Comparison of ENCODE assay signal across 9 mouse cellular contexts in genomic region chr13:34857526-34857925, GRCm38 (mm10). TPM values are rescaled to one million over a fixed set of nuclear protein-coding genes. Genes with fewer than 3 reads are reported as not detected.
DNase-seq lines count a peak whose midpoint lies in the region; ATAC-seq and TF ChIP-seq lines count a peak whose summit lies in the region.
"Had no signal": no experiment of that assay in that cellular context is flagged by ENCODE, and none has a peak within 500 bp of the region (broad histone marks: within the 10 kb centered on the region; RNA-seq: fewer than 3 reads in every experiment).

No protein-coding gene starts in this region.

- H3K4me3 ChIP-seq in heart, adult 2 months: no peak overlapping the region
- H3K4me3 ChIP-seq in lung, adult 2 months (replicated peaks; ENCODE audit: extremely low read depth, low read depth, low read length): no peak overlapping the region
- H3K4me3 ChIP-seq: stomach, embryonic 15.5 days had no signal

- no peak for ATAC-seq in megakaryocyte, adult 5-6 weeks (ENCODE audit: poor library complexity, severe bottlenecking)
- ATAC-seq in megakaryocyte-erythroid progenitor cell, adult 5-6 weeks (replicated peaks; ENCODE audit: low FRiP score, low TSS enrichment, poor library complexity, severe bottlenecking): no peak

- TF ChIP-seq POLR2A in heart, adult 2 months (IDR thresholded peaks at IDR 0.05; ENCODE audit: insufficient read depth, low read depth, low read length): no peak
- no peak for TF ChIP-seq POLR2A in lung, adult 2 months (IDR thresholded peaks at IDR 0.05; ENCODE audit: borderline replicate concordance, extremely low read depth, low read depth, low read length)

- no peak overlapping the region for H3K27ac ChIP-seq in heart, adult 2 months
- H3K27ac ChIP-seq: stomach, embryonic 15.5 days had no signal

- no peaks in the 10 kb centered on the region for H3K27me3 ChIP-seq in heart, adult 2 months (ENCODE audit: control insufficient read depth, insufficient read depth, low read length)
- H3K27me3 ChIP-seq: stomach, embryonic 15.5 days had no signal

- peak; percentile 67 for TF ChIP-seq CTCF in heart, adult 2 months (IDR thresholded peaks at IDR 0.05)
- TF ChIP-seq CTCF in lung, adult 2 months (IDR thresholded peaks at IDR 0.05; ENCODE audit: insufficient read depth, low read length): peak; percentile 21; the same call in 1 of the 2 replicates

- no peaks in the 10 kb centered on the region for H3K79me2 ChIP-seq in heart, adult 2 months (replicated peaks; ENCODE audit: control insufficient read depth, insufficient read depth, low read length)

- no peak overlapping the region for H3K9ac ChIP-seq in heart, adult 2 months (ENCODE audit: low read depth, low read length)
- H3K9ac ChIP-seq: stomach, embryonic 15.5 days had no signal

- intact Hi-C loops in heart, adult 2 months (cut with DNase I): no loop called here
- intact Hi-C loops in heart, postnatal 25 days (cut with DNase I): no loop called here

- no peak for TF ChIP-seq EP300 in heart, adult 2 months (IDR thresholded peaks at IDR 0.05; ENCODE audit: insufficient read depth, low read depth, low read length)

- H3K4me1 ChIP-seq in heart, adult 2 months (ENCODE audit: control insufficient read depth, insufficient read depth, low read length): no peaks in the 10 kb centered on the region
- no peaks in the 10 kb centered on the region for H3K4me1 ChIP-seq in lung, adult 2 months (ENCODE audit: control insufficient read depth, insufficient read depth, low read length)
- H3K4me1 ChIP-seq: stomach, embryonic 15.5 days had no signal

- no peaks in the 10 kb centered on the region for H3K36me3 ChIP-seq in heart, adult 2 months (ENCODE audit: control insufficient read depth, insufficient read depth, low read length)
- H3K36me3 ChIP-seq: stomach, embryonic 15.5 days had no signal

- WGBS in heart, adult 2 months: 42% methylated on average over 2 of the region's 2 CpGs
- 25% methylated on average over 2 of the region's 2 CpGs for WGBS in lung, adult 2 months

- DNase-seq in heart, adult 2 months: peak in 1 of 2 experiments; percentile 9
- DNase-seq in heart, postnatal 25 days (ENCODE audit: low spot score): no peak
- DNase-seq in thymus, postnatal 25 days: peak; percentile 21
- DNase-seq in thymus, postnatal 0 days (ENCODE audit: low spot score): no peak
- DNase-seq in embryo, embryonic 10.5 days (ENCODE audit: low spot score): peak; percentile 71
- no peak for DNase-seq in lung, adult 2 months

RNA-seq across cellular contexts. Expression of gene Prpf4b, which starts 17.6 kb away (rescaled TPM):
- 10 to 100 TPM; 32.1 to 32.8 TPM for total RNA-seq in heart, adult 2 months (2021)
- 11.2 and 21.6 TPM in 2 replicates for polyA plus RNA-seq in heart, adult 2 months (2012; rRNA removed)
- total RNA-seq in heart, postnatal 25 days (2021): 10 to 100 TPM; 31.1 to 36.0 TPM
- 102 and 108 TPM in 2 replicates for polyA plus RNA-seq in thymus, postnatal 0 days (2015; fragmentation: Nextera tagmentation; extraction: Ambion mirVana)
- polyA plus RNA-seq in lung, adult 2 months (2012; rRNA removed): 10.3 and 19.7 TPM in 2 replicates
- 79.1 and 89.2 TPM in 2 replicates for total RNA-seq in megakaryocyte, adult 5-6 weeks (2015)
- 94.9 and 116 TPM in 2 replicates for total RNA-seq in megakaryocyte, adult 5-6 weeks (2017)
- total RNA-seq in megakaryocyte-erythroid progenitor cell, adult 5-6 weeks (2014; fragmentation: Nextera tagmentation): 173 and 238 TPM in 2 replicates
- total RNA-seq in megakaryocyte-erythroid progenitor cell, adult 5-6 weeks (2017): 269 and 276 TPM in 2 replicates

Comparison
In these comparisons a context has a peak if more than half of its experiments do, and no peak if none do; other contexts are left out.
1. DNase-seq: peak in thymus, postnatal 25 days (single experiment) and embryo, embryonic 10.5 days (single experiment); none in heart, postnatal 25 days (single experiment), thymus, postnatal 0 days (single experiment) and lung, adult 2 months (single experiment).